Mouse (Mus musculus): ENCODE results near the gene Fhl2. TPM values are rescaled to one million over a fixed set of nuclear protein-coding genes. Genes with fewer than 3 reads are reported as not detected.

Gene Fhl2
- polyA plus RNA-seq, 1 experiment from 2014 or later: 55.3 TPM

DNA sequence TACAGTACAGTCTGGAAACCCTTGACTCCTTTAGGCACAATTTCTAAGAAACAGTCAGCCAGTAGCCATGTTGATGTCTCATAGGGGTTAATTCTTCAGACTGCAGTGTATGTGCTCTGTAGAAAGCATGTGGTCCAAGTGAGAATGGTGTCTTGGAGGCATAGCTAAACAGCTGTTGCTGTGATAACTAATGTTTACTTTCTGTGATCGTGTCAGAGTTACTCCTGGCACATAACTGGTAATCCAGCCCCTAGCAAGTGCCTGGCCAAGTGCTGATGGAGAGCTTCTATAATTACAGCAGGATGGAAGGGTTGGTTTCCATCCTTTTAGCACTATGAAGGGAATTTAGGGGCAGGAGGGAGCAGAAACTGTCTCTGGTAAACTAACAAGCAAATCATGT, 14.5 kb upstream of the Fhl2 start:
- H3K9me3 ChIP-seq (ENCODE audit: control insufficient read depth): no peaks in the 10 kb centered on the region
- no peaks in the 10 kb centered on the region for H3K27me3 ChIP-seq (replicated peaks; ENCODE audit: control insufficient read depth, insufficient read depth, low read length)
- H3K4me3 ChIP-seq (ENCODE audit: low read depth, low read length): no peak overlapping the region
- H3K4me1 ChIP-seq (replicated peaks; ENCODE audit: control insufficient read depth, insufficient read depth, low read length): no peaks in the 10 kb centered on the region
- no peak overlapping the region for H3K4me2 ChIP-seq (replicated peaks; ENCODE audit: low read depth)
- H3K9ac ChIP-seq (ENCODE audit: low read depth, low read length): no peak overlapping the region
- no peak for ATAC-seq
- WGBS: 13% methylated on average over 1 of the region's 1 CpGs
- H3K27ac ChIP-seq (ENCODE audit: low read depth, low read length): no peak overlapping the region
- no peak for TF ChIP-seq CTCF (IDR thresholded peaks at IDR 0.05; ENCODE audit: low read depth)
- H3K36me3 ChIP-seq (ENCODE audit: control insufficient read depth, insufficient read depth): no peaks in the 10 kb centered on the region

- Histone ChIP-seq H3K4me2 (replicated peaks; ENCODE audit: low read depth) (no peak overlapping the region), H3K9me3 (ENCODE audit: control insufficient read depth) (no peaks in the 10 kb centered on the region), H3K4me3 (ENCODE audit: low read depth, low read length) (no peak overlapping the region), H3K9ac (ENCODE audit: low read depth, low read length) (no peak overlapping the region), H3K27me3 (replicated peaks; ENCODE audit: control insufficient read depth, insufficient read depth, low read length) (no peaks in the 10 kb centered on the region), H3K4me1 (replicated peaks; ENCODE audit: control insufficient read depth, insufficient read depth, low read length) (no peaks in the 10 kb centered on the region), H3K36me3 (ENCODE audit: control insufficient read depth, insufficient read depth) (no peaks in the 10 kb centered on the region), H3K27ac (ENCODE audit: low read depth, low read length) (no peak overlapping the region)
- WGBS: 86% methylated on average over 9 of the region's 9 CpGs
- ATAC-seq: no peak
- no peak for TF ChIP-seq CTCF (IDR thresholded peaks at IDR 0.05; ENCODE audit: low read depth)
Measured at GRCm38 (mm10) chr1:43210285-43210684, 13.5 kb upstream of the Fhl2 start.

DNA sequence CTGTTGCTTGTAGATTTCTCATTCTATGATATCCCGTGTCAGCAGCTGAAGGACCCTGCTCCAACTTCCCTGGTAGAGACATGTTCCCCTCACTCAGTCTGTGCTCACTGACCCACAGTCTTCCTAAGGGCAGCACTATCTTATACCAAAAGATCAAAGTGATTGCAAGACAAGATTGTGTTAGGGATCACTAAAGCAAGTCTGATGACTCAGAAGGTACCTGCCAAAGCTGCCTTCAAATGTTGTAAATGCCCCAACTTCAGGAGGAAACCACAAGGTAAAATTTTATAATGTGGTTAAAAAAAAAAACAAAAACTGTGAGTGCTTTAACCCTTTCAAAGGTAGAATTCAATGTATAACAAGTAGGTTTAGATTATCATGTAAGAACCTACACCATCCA, 10.4 kb upstream of the Fhl2 start:
- H3K4me1 ChIP-seq (replicated peaks; ENCODE audit: control insufficient read depth, insufficient read depth, low read length): no peaks in the 10 kb centered on the region
- WGBS: 87% methylated on average over 1 of the region's 1 CpGs
- no peak overlapping the region for H3K4me2 ChIP-seq (replicated peaks; ENCODE audit: low read depth)
- no peak overlapping the region for H3K9ac ChIP-seq (ENCODE audit: low read depth, low read length)
- H3K9me3 ChIP-seq (ENCODE audit: control insufficient read depth): no peaks in the 10 kb centered on the region
- H3K36me3 ChIP-seq (ENCODE audit: control insufficient read depth, insufficient read depth): no peaks in the 10 kb centered on the region
- H3K27me3 ChIP-seq (replicated peaks; ENCODE audit: control insufficient read depth, insufficient read depth, low read length): no peaks in the 10 kb centered on the region
- H3K4me3 ChIP-seq (ENCODE audit: low read depth, low read length): no peak overlapping the region
- TF ChIP-seq CTCF (IDR thresholded peaks at IDR 0.05; ENCODE audit: low read depth): no peak
- no peak for ATAC-seq
- no peak overlapping the region for H3K27ac ChIP-seq (ENCODE audit: low read depth, low read length)

DNA sequence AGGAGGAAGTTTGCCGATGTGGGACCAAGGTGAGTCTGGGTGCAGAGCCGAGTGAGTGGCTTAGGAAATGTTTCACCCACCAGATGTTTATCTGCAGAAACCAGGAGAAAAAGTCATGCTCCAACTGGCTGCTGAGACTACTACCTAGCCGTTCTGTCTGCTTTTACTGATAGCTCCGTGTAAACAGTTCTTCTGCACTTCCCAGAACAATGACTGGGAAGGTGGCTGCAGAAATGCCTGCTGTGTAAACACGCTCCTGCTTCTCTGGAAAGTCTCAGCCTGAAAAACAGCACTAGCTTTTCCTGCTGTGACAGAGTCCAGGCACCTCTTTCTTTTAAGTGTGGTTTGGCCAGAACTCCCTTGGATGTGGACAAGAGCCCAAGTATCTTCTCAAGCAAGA, 6.5 kb upstream of the Fhl2 start:
- 0 out of 2 replicates have a peak overlapping the region, but pooled peaks have one; percentile 28 for H3K27ac ChIP-seq (ENCODE audit: low read depth, low read length)
- no peaks in the 10 kb centered on the region for H3K4me1 ChIP-seq (replicated peaks; ENCODE audit: control insufficient read depth, insufficient read depth, low read length)
- no peak overlapping the region for H3K4me3 ChIP-seq (ENCODE audit: low read depth, low read length)
- no peak for TF ChIP-seq CTCF (IDR thresholded peaks at IDR 0.05; ENCODE audit: low read depth)
- WGBS: 13% methylated on average over 5 of the region's 5 CpGs
- H3K9ac ChIP-seq (ENCODE audit: low read depth, low read length): no peak overlapping the region
- H3K27me3 ChIP-seq (replicated peaks; ENCODE audit: control insufficient read depth, insufficient read depth, low read length): no peaks in the 10 kb centered on the region
- no peaks in the 10 kb centered on the region for H3K36me3 ChIP-seq (ENCODE audit: control insufficient read depth, insufficient read depth)
- ATAC-seq: peak; percentile 36; the same call in 1 of the 2 replicates
- no peaks in the 10 kb centered on the region for H3K9me3 ChIP-seq (ENCODE audit: control insufficient read depth)
- 0 out of 2 replicates have a peak overlapping the region, but pooled peaks have one; percentile 9 for H3K4me2 ChIP-seq (replicated peaks; ENCODE audit: low read depth)

DNA sequence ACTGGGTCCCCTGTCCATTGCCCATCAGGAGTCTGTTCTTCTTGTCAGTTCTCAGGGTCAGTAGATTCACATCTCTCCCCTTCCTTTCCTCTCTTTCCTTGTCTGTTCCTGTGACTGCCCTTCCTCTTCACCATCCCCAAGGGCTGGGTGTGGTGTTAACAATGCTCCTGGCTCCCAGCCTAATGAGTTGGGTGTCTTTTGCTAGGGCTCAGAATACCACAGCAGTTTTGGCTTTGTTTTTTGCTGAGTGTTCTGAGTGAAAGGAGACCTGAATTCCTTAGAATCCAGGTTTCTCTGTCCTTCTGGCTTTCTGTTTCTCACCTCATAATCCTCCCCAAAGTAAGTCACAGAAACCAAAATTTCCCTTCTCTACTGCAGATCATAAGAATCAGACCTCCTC, 5.4 kb upstream of the Fhl2 start:
- Histone ChIP-seq H3K9ac (ENCODE audit: low read depth, low read length) (no peak overlapping the region), H3K4me2 (replicated peaks; ENCODE audit: low read depth) (no peak overlapping the region), H3K27me3 (replicated peaks; ENCODE audit: control insufficient read depth, insufficient read depth, low read length) (no peaks in the 10 kb centered on the region), H3K4me3 (ENCODE audit: low read depth, low read length) (no peak overlapping the region), H3K27ac (ENCODE audit: low read depth, low read length) (no peak overlapping the region; the same call in 1 of the 2 replicates), H3K4me1 (replicated peaks; ENCODE audit: control insufficient read depth, insufficient read depth, low read length) (no peaks in the 10 kb centered on the region), H3K9me3 (ENCODE audit: control insufficient read depth) (no peaks in the 10 kb centered on the region), H3K36me3 (ENCODE audit: control insufficient read depth, insufficient read depth) (no peaks in the 10 kb centered on the region)
- no peak for TF ChIP-seq CTCF (IDR thresholded peaks at IDR 0.05; ENCODE audit: low read depth)
- no peak for ATAC-seq

DNA sequence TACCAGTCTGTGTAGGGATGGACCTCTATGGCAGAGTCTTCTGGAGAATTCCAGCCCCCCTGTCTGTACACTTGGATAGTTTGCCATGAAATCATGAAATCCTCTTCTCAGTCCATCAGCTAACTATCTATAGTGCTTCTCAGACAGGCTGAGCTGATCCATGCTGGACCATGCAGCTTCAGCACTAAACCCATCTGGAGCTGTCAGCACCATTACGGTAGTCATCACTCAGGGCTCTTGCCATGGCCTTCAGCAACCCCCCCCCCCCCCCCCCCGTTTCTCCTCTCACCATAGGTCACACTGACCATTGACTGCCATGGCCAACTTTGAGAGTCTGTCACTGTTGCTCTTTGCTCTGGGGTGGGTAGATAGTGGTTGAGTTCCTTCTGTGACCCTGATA, 5.0 kb upstream of the Fhl2 start:
- no peak overlapping the region for H3K27ac ChIP-seq (ENCODE audit: low read depth, low read length)
- H3K4me3 ChIP-seq (ENCODE audit: low read depth, low read length): no peak overlapping the region
- no peaks in the 10 kb centered on the region for H3K27me3 ChIP-seq (replicated peaks; ENCODE audit: control insufficient read depth, insufficient read depth, low read length)
- no peak overlapping the region for H3K9ac ChIP-seq (ENCODE audit: low read depth, low read length)
- ATAC-seq: no peak
- 80% methylated on average over 2 of the region's 2 CpGs for WGBS
- no peaks in the 10 kb centered on the region for H3K36me3 ChIP-seq (ENCODE audit: control insufficient read depth, insufficient read depth)
- no peak overlapping the region for H3K4me2 ChIP-seq (replicated peaks; ENCODE audit: low read depth)
- no peak for TF ChIP-seq CTCF (IDR thresholded peaks at IDR 0.05; ENCODE audit: low read depth)
- H3K4me1 ChIP-seq (replicated peaks; ENCODE audit: control insufficient read depth, insufficient read depth, low read length): no peaks in the 10 kb centered on the region
- H3K9me3 ChIP-seq (ENCODE audit: control insufficient read depth): no peaks in the 10 kb centered on the region

- Histone ChIP-seq H3K4me3 (ENCODE audit: low read depth, low read length) (no peak overlapping the region), H3K36me3 (ENCODE audit: control insufficient read depth, insufficient read depth) (no peaks in the 10 kb centered on the region), H3K4me2 (replicated peaks; ENCODE audit: low read depth) (no peak overlapping the region), H3K9me3 (ENCODE audit: control insufficient read depth) (no peaks in the 10 kb centered on the region), H3K9ac (ENCODE audit: low read depth, low read length) (no peak overlapping the region), H3K27ac (ENCODE audit: low read depth, low read length) (no peak overlapping the region), H3K4me1 (replicated peaks; ENCODE audit: control insufficient read depth, insufficient read depth, low read length) (no peaks in the 10 kb centered on the region), H3K27me3 (replicated peaks; ENCODE audit: control insufficient read depth, insufficient read depth, low read length) (no peaks in the 10 kb centered on the region)
- ATAC-seq: no peak
- TF ChIP-seq CTCF (IDR thresholded peaks at IDR 0.05; ENCODE audit: low read depth): no peak
- WGBS: 68% methylated on average over 3 of the region's 3 CpGs
Measured at GRCm38 (mm10) chr1:43199867-43200240, 3.1 kb upstream of the Fhl2 start.

All from intestine, postnatal 0 days (tissue).